Mouse (Mus musculus) midbrain, embryonic 12.5 days (tissue): ENCODE results near the gene Gm49711. TPM values are rescaled to one million over a fixed set of nuclear protein-coding genes. Genes with fewer than 3 reads are reported as not detected.
"Not testable (repeated sequence)": the region's sequence is repeated elsewhere in the genome, so short reads cannot be mapped to it uniquely, and the experiment has no call there.

Experiments used
- ATAC-seq: fragments of 200-750 bp; cut with Nextera tagmentation; 2 replicates; pipeline ENCODE4 v1.8.0; 2017; ENCODE audit warnings: low read depth, moderate TSS enrichment, moderate library complexity; ENCODE audit not compliant: low FRiP score
- H3K27ac ChIP-seq: fragments of 300-500 bp; sonication (generic); replicated peaks from 2 replicates; pipeline ENCODE4 v1.5.1; 2016; ENCODE audit warnings: mild to moderate bottlenecking
- H3K27me3 ChIP-seq: fragments of 300-500 bp; sonication (generic); 2 replicates; pipeline ENCODE4 v1.6.1; 2016; ENCODE audit warnings: mild to moderate bottlenecking
- H3K36me3 ChIP-seq: fragments of 300-500 bp; sonication (generic); 2 replicates; pipeline ENCODE4 v1.6.1; 2016
- H3K4me1 ChIP-seq: fragments of 300-500 bp; sonication (generic); 2 replicates; pipeline ENCODE4 v1.6.1; 2016
- H3K4me2 ChIP-seq: fragments of 300-500 bp; sonication (generic); replicated peaks from 2 replicates; pipeline ENCODE4 v1.6.1; 2016; ENCODE audit warnings: mild to moderate bottlenecking, moderate library complexity
- H3K4me3 ChIP-seq: fragments of 300-500 bp; sonication (generic); 2 replicates; pipeline ENCODE4 v1.5.1; 2016; ENCODE audit warnings: mild to moderate bottlenecking
- H3K9ac ChIP-seq: fragments of 300-500 bp; sonication (generic); replicated peaks from 2 replicates; pipeline ENCODE4 v1.6.1; 2016; ENCODE audit warnings: mild to moderate bottlenecking, moderate library complexity
- H3K9me3 ChIP-seq: fragments of 300-500 bp; sonication (generic); 2 replicates; pipeline ENCODE4 v1.6.1; 2016; ENCODE audit warnings: mild to moderate bottlenecking
- WGBS: fragments of 180-500 bp; shearing (Covaris S2); methylation state at CpG from one replicate; pipeline ENCODE4 v1.1.7; 2016; 5-methylcytosine and 5-hydroxymethylcytosine counted together
- polyA plus RNA-seq: library from polyadenylated mRNA; unstranded; fragments of >200 nt; fragmentation: Nextera tagmentation; extraction: Ambion mirVana; gene quantifications from 2 replicates; pipeline ENCODE4 v1.2.1, GENCODE M21; 2016

Gene Gm49711
- polyA plus RNA-seq, 1 experiment from 2014 or later, result not detected

GRCm38 (mm10) chr16:92076797-92077196, 18.7 kb downstream of the Gm49711 start:
- H3K4me1 ChIP-seq, result no peaks in the 10 kb centered on the region
- WGBS, result 96% methylated on average over 8 of the region's 8 CpGs
- no peak overlapping the region for H3K4me3 ChIP-seq
- H3K4me2 ChIP-seq, result no peak overlapping the region
- H3K27ac ChIP-seq, result no peak overlapping the region
- no peak overlapping the region for H3K9ac ChIP-seq
- peaks cover 26% of the 10 kb centered on the region for H3K36me3 ChIP-seq
- no peaks in the 10 kb centered on the region for H3K9me3 ChIP-seq
- H3K27me3 ChIP-seq, result no peaks in the 10 kb centered on the region
- no peak for ATAC-seq

- Histone ChIP-seq H3K27ac (no peak overlapping the region), H3K27me3 (no peaks in the 10 kb centered on the region), H3K4me3 (no peak overlapping the region), H3K4me2 (no peak overlapping the region), H3K4me1 (no peaks in the 10 kb centered on the region), H3K9ac (no peak overlapping the region), H3K36me3 (peaks cover 13% of the 10 kb centered on the region; the same call in 1 of the 2 replicates), H3K9me3 (no peaks in the 10 kb centered on the region)
- WGBS, result 85% methylated on average over 10 of the region's 10 CpGs
- ATAC-seq, result no peak
Observed at GRCm38 (mm10) chr16:92083771-92084453, 25.8 kb downstream of the Gm49711 start.

- H3K9ac ChIP-seq, result no peak overlapping the region
- no peak for ATAC-seq
- H3K4me2 ChIP-seq, result no peak overlapping the region
- H3K4me3 ChIP-seq, result no peak overlapping the region
- no peaks in the 10 kb centered on the region for H3K9me3 ChIP-seq
- no peak overlapping the region for H3K27ac ChIP-seq
- no peaks in the 10 kb centered on the region for H3K4me1 ChIP-seq
- H3K27me3 ChIP-seq, result no peaks in the 10 kb centered on the region
- no peaks in the 10 kb centered on the region for H3K36me3 ChIP-seq
- WGBS, result 59% methylated on average over 3 of the region's 3 CpGs
Observed at GRCm38 (mm10) chr16:92089225-92089624, 31.1 kb downstream of the Gm49711 start.

- H3K36me3 ChIP-seq, result 0 out of 2 replicates have a peak, but pooled peaks cover 4% of the 10 kb centered on the region
- H3K4me1 ChIP-seq, result no peaks in the 10 kb centered on the region
- H3K27ac ChIP-seq, result no peak overlapping the region
- no peaks in the 10 kb centered on the region for H3K9me3 ChIP-seq
- H3K4me3 ChIP-seq, result no peak overlapping the region
- no peak overlapping the region for H3K9ac ChIP-seq
- no peaks in the 10 kb centered on the region for H3K27me3 ChIP-seq
- H3K4me2 ChIP-seq, result no peak overlapping the region
- ATAC-seq, result no peak
- WGBS, result 64% methylated on average over 5 of the region's 5 CpGs
Observed at GRCm38 (mm10) chr16:92091876-92092275, 33.8 kb downstream of the Gm49711 start.

- Histone ChIP-seq H3K4me1 (peaks cover 8% of the 10 kb centered on the region; the same call in 1 of the 2 replicates), H3K27ac (no peak overlapping the region), H3K9ac (no peak overlapping the region), H3K4me3 (no peak overlapping the region), H3K27me3 (no peaks in the 10 kb centered on the region), H3K9me3 (no peaks in the 10 kb centered on the region), H3K36me3 (peaks cover 10% of the 10 kb centered on the region; the same call in 1 of the 2 replicates), H3K4me2 (no peak overlapping the region)
- ATAC-seq, result no peak
- 90% methylated on average over 10 of the region's 10 CpGs for WGBS
Observed at GRCm38 (mm10) chr16:92098351-92099051, 40.4 kb downstream of the Gm49711 start.

DNA sequence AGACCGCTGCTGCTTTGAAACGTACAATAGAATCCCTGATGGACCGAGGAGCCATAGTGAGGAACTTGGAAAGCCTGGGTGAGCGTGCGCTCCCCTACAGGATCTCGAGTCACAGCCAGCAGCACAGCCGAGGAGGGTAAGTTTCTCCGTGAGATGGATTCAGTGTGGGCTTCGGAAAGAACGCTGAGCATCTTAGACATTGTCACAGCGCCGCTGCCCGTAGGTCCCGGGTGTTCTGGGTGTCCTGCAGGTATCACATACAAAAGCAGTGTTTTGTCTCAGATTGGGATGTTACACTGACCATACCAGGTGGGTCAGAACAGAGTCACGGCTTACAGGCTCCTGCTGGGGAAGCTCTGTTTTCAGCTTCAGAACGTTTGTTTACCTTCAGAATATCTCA, 41.5 kb downstream of the Gm49711 start:
- Histone ChIP-seq H3K27ac (no peak overlapping the region), H3K4me3 (no peak overlapping the region), H3K9me3 (no peaks in the 10 kb centered on the region), H3K4me1 (peaks cover 17% of the 10 kb centered on the region; the same call in 1 of the 2 replicates), H3K36me3 (peaks cover 6% of the 10 kb centered on the region; the same call in 1 of the 2 replicates), H3K9ac (no peak overlapping the region), H3K27me3 (no peaks in the 10 kb centered on the region), H3K4me2 (no peak overlapping the region)
- WGBS, result 87% methylated on average over 16 of the region's 16 CpGs
- no peak for ATAC-seq

GRCm38 (mm10) chr16:92100111-92100510, 42.0 kb downstream of the Gm49711 start:
- Histone ChIP-seq H3K36me3 (peaks cover 5% of the 10 kb centered on the region; the same call in 1 of the 2 replicates), H3K4me2 (no peak overlapping the region), H3K4me1 (peaks cover 17% of the 10 kb centered on the region; the same call in 1 of the 2 replicates), H3K9ac (no peak overlapping the region), H3K27ac (0 out of 2 replicates have a peak overlapping the region, but pooled peaks have one; percentile 20), H3K4me3 (no peak overlapping the region), H3K27me3 (no peaks in the 10 kb centered on the region), H3K9me3 (no peaks in the 10 kb centered on the region)
- ATAC-seq, result no peak
- WGBS, result 80% methylated on average over 4 of the region's 4 CpGs

GRCm38 (mm10) chr16:92102115-92102514, 44.0 kb downstream of the Gm49711 start:
- H3K4me1 ChIP-seq, result peaks cover 17% of the 10 kb centered on the region; the same call in 1 of the 2 replicates
- no peak overlapping the region for H3K4me3 ChIP-seq
- no peak for ATAC-seq
- no peak overlapping the region for H3K27ac ChIP-seq
- H3K36me3 ChIP-seq, result peaks cover 5% of the 10 kb centered on the region; the same call in 1 of the 2 replicates
- no peaks in the 10 kb centered on the region for H3K9me3 ChIP-seq
- 84% methylated on average over 5 of the region's 5 CpGs for WGBS
- H3K9ac ChIP-seq, result no peak overlapping the region
- H3K27me3 ChIP-seq, result no peaks in the 10 kb centered on the region
- H3K4me2 ChIP-seq, result no peak overlapping the region

- not testable (repeated sequence) for H3K9ac ChIP-seq, ATAC-seq, H3K4me2 ChIP-seq, H3K27ac ChIP-seq, H3K9me3 ChIP-seq, H3K27me3 ChIP-seq, H3K4me3 ChIP-seq, H3K36me3 ChIP-seq
- H3K4me1 ChIP-seq, result peaks cover 17% of the 10 kb centered on the region; the same call in 1 of the 2 replicates
- WGBS, result 96% methylated on average over 7 of the region's 7 CpGs
Observed at GRCm38 (mm10) chr16:92102931-92103330, 44.8 kb downstream of the Gm49711 start.

DNA sequence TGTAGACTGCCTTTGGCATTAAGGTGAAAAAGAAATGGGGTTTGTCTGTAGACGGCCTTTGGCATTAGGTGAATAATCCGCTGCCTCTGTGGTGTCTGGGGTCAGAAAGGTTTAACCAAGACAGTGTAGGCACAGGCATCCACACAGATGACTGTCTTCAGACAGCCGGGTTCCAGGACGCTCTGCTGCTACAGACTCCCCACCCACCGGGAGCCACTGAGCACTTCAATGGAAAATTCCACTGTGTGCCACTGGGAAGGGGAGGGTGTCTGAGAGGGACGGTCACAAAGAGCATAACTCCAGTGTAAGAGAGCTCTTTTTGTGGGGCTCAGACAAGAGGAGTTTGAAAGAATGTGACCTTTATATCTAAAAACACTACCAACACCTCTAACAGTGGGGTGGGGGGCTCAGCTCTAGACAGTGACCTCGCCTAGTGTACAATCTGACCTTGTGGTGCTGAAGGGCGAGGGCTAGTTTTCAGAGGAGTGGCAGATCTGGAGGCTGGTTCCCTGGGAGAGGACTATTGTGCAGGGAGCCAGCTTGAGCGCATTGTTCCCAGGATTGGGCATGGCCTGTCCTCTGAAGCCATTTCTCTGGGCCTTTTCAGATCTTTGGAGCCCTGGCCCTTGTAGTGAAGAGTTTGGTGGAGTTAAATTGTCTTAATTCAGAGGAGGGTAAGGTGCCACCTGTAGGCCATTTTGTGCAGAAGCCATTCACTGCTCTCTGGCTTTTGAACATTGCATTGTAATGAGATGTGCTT, 45.6 kb downstream of the Gm49711 start:
- Histone ChIP-seq H3K36me3 (peaks cover 5% of the 10 kb centered on the region; the same call in 1 of the 2 replicates), H3K9me3 (no peaks in the 10 kb centered on the region), H3K4me2 (no peak overlapping the region), H3K27ac (peak overlapping the region; percentile 32), H3K9ac (no peak overlapping the region), H3K27me3 (no peaks in the 10 kb centered on the region), H3K4me3 (no peak overlapping the region), H3K4me1 (peaks cover 17% of the 10 kb centered on the region; the same call in 1 of the 2 replicates)
- WGBS, result 30% methylated on average over 9 of the region's 9 CpGs
- ATAC-seq, result peak; percentile 54; the same call in 1 of the 2 replicates

- no peak overlapping the region for H3K9ac ChIP-seq
- peaks cover 17% of the 10 kb centered on the region; the same call in 1 of the 2 replicates for H3K4me1 ChIP-seq
- H3K27me3 ChIP-seq, result no peaks in the 10 kb centered on the region
- no peak for ATAC-seq
- no peaks in the 10 kb centered on the region for H3K9me3 ChIP-seq
- H3K27ac ChIP-seq, result peak overlapping the region; percentile 32; the same call in 1 of the 2 replicates
- 83% methylated on average over 2 of the region's 2 CpGs for WGBS
- H3K36me3 ChIP-seq, result peaks cover 5% of the 10 kb centered on the region; the same call in 1 of the 2 replicates
- H3K4me3 ChIP-seq, result no peak overlapping the region
- H3K4me2 ChIP-seq, result no peak overlapping the region
Observed at GRCm38 (mm10) chr16:92104332-92104590, 46.1 kb downstream of the Gm49711 start.

DNA sequence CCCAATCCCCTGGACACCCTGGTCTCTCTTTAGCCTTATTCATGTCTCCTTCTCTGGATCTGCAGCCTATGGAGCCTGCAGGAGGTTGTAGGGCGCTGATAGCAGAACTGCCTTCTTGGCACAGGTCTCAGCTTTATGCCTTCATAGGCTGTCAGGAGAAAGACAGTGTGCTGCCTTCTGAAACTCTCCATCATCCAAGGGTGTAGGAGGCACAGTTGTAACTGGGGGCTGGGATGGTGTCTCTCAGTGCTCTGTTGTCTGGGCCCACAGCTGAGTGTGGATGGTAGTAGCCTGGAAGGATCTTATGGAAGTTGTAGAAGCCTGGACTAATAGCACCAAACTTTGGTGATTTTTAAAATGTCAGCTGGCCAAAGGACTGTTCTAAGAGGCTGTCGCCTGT, 46.8 kb downstream of the Gm49711 start:
- ATAC-seq, result no peak
- Histone ChIP-seq H3K4me3 (no peak overlapping the region), H3K4me2 (no peak overlapping the region), H3K9me3 (no peaks in the 10 kb centered on the region), H3K36me3 (peaks cover 1% of the 10 kb centered on the region; the same call in 1 of the 2 replicates), H3K9ac (no peak overlapping the region), H3K27me3 (no peaks in the 10 kb centered on the region), H3K27ac (no peak overlapping the region), H3K4me1 (peaks cover 17% of the 10 kb centered on the region; the same call in 1 of the 2 replicates)
- 97% methylated on average over 2 of the region's 2 CpGs for WGBS
